Mouse (Mus musculus): ENCODE data around the gene Efcc1.

Gene Efcc1

DNA sequence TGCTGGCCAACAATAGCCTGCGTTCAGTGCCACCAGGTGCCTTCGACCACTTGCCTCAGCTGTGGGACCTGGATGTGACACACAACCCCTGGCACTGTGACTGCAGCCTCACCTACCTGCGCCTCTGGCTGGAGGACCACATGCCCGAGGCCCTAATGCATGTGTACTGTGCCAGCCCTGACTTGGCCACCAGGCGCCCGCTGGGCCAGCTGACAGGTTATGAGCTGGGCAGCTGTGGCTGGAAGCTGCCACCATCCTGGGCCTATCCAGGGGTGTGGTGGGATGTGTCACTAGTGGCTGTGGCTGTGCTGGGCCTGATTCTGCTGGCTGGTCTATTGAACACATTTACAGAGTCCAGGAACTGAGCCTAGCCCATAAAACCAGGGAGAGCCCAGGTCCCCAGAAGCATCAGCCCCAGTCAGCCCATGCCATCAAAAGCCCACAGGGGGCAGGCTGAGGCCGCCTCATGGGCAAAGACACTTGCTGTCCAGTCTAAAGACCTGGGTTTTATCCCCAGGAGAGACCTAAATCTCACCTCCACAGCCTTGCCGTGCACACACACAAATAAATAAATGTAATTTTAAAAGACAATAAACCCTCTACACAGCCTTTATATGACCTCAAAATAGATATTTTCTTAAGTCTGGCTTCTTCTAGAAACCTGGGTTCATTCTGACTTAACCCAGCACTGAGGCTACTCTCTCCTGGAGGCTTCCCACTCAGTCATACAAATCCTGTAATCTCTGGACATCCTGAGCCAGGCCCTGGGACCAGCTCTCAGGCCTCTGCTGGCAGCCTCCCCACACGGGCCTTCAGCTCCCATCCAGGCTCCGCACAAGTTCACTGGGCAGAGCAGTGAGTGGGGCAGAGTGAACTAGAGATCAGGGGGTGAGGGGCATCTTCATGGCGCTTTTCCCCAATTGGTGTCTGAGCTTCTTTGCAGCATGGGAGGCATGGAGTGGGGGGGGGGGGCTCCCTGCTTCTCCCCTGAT is 48.8 kb downstream of the Efcc1 start:
- no peak for DNase-seq (ENCODE audit: low spot score)

DNA sequence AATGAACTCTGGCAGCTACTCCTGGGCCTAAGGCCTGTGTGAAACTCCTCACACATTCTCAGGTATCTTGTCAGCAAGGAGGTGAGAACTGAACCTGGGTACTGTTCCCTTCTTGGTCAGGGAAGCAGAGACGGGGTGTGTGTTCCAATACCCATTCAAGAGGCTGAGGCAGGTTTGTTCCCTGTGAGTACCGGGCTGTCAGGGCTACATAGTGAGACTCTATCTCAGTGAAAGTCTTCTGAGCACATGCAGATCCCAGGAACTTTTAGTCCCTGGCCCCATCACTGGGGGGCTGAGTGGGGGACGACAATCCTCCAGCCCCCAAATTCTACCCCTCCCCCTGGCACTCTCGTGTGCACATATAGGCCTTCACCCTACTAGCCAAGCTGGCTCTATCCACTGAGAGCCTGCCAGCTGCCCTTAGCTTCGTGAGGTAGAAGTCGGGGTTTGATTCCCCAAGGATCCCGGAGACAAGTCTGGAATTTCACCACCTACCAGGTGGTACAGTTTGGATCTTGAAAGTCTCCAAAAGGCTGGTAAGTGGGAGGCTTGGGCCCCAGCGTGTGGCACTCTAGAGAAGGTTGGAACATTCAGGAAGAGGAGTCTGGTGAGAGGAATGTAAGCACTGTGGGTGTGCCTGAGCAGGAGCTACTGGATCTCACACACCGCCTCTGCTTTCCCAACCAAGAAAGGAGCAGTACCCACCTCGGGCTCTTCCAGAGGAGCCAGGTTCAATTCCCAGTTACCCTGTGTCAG is 50.1 kb downstream of the Efcc1 start:
- DNase-seq (ENCODE audit: low spot score), result no peak

DNA sequence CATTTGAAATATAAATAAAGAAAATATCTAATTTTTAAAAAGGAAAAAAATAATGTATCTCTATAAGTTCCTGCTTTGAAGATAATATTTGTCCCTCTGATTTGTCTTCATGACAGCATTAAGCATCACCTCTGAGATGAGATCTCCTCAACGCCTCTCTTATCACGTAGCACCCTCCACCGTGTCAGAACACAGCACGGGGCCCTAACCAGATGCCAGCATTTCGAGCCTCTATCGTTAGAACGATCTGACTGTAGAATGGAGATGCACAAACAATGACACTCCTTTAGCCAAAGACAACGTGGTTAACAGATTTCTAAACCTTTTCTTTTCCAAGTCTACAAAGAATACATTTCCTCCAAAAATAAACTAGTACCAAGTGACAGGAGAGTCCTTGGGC is 53.4 kb downstream of the Efcc1 start:
- DNase-seq (ENCODE audit: low spot score), result no peak

DNA sequence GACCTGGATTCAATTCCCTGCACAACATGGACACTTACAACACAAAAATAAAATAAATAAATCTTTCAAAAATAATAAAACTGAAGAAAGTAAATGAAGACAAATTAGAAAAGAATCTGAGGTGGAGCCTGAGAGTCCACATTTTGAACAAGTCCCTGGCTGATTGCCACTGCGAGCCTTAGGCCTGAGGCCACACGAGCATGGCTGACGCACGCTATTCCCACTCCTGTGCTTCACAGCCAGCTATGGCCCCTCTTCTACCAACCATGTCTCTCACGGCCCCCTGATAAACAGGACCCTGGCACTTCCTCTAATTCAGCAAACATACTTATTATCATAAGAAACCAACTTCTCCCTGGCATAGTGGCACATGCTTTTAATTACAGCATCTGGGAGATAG is 56.0 kb downstream of the Efcc1 start:
- DNase-seq (ENCODE audit: low spot score), result no peak

DNA sequence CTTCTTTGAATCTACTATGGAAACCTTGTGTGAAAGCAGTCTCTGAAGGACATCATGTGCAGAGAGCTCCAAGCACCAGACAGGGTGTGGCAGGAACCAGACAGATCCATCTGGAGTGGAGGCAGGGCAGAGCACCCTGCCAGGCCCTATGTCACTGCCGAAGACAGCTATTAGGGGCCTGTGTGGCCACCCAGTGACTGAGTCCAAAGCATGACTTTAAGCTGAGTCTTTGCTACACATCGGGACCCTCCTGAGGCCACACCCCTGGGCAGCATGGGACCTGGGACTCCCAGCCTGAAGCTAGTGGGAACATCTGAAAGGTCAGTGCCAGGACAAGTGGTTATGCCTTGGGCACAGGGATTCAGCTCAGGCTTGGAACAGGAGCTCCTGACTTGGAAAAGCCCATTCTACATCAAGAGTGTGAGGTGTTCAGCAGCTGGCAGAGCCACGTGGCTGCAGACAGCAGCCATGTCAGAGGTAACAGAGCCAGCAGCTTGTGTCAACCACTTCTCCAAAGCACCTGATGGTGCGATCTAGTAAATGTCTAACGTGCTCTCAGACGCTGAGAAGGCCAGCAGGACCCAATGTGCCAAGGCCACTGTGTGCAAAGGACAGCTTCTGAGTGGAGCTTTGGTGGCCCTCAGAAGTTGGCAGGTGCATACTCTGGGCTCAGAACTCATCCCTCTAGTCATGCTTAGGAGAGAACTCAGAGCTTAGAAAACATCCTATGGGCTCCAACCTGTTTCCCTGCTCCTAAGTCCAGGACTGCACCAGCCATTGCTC is 56.6 kb downstream of the Efcc1 start:
- DNase-seq (ENCODE audit: low spot score), result no peak

DNA sequence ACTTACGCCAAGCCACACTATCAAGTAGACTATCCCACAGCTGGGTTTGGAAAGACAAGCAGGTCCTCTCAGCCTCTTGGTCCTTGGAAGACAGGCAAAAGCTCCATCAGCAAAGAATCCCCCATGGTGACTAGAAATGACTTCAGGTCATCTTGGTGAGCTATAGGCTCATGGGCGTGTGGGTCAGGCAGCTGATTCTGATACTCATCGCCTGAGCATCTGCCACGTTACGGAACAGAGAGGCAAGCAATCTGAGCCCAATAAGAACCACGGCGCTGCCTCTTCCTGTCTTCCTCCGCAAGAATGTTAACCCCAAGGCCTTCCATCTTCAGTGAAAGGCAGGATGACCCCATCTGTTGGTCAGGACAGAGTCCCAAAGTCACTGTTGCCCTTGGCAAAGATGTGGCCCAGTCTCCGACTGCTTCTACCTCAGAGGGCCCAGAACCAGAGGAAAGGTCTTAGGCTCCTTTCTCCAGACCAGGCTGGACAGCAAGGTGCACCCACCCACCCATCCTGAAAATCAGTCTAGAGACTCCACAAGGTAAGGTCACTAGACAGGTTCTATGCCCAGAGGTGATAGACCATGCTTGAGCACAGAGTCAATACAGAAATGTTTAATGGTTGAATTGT is 57.7 kb downstream of the Efcc1 start:
- no peak for DNase-seq (ENCODE audit: low spot score)

DNA sequence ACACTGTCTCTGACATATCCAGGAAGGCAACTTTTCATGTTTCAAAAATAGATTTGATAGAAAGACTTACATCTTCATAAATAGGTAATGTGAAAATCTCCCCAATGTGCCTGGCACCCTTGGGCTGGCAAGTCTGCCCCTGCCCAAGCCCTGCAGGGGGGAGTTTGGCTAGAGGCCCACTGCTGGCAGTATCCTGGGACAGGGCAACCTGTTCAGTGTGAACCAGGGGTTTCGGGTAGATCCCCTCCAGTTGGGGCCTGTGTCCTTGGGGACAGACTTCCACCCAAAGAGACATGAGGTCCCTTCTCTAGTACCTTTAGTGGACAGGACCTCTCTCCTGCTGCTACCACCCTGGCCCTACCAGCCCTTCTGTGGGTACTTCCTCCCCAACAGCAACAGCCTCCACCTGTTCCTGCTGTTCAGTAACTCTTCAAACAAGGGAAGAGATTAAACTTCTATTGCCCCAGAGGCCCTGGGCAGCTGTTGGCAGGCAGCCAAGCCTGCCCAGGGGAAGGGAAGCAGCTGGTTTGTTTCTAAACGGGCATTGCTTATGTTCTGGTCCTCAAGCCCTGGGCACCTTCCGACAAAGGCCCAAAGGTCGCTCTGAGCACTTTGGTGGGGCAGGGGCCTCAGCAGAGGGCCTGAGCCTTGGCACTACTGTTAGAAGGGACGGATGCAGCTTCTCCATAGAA is 58.4 kb downstream of the Efcc1 start:
- DNase-seq (ENCODE audit: low spot score), result no peak

DNA sequence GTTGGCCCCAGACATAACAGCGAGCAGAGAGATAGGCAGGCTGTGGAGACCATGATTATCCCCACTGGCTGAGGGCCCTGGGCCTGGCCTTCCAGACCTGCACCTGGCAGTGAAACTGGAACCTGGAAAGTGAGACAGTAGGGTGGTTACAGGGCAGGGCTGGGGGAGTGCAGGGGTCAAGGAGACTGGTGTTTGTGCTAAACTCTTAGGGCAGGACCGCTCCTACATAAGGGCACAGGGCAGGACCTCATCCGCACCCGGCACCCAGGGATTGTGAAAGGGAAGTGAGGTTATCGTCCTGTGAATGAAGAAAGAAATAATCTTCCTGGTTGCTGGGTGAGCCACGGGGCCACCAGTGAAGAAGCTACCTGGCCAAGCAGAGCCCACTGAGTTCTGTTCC is 59.1 kb downstream of the Efcc1 start:
- DNase-seq (ENCODE audit: low spot score), result no peak

DNA sequence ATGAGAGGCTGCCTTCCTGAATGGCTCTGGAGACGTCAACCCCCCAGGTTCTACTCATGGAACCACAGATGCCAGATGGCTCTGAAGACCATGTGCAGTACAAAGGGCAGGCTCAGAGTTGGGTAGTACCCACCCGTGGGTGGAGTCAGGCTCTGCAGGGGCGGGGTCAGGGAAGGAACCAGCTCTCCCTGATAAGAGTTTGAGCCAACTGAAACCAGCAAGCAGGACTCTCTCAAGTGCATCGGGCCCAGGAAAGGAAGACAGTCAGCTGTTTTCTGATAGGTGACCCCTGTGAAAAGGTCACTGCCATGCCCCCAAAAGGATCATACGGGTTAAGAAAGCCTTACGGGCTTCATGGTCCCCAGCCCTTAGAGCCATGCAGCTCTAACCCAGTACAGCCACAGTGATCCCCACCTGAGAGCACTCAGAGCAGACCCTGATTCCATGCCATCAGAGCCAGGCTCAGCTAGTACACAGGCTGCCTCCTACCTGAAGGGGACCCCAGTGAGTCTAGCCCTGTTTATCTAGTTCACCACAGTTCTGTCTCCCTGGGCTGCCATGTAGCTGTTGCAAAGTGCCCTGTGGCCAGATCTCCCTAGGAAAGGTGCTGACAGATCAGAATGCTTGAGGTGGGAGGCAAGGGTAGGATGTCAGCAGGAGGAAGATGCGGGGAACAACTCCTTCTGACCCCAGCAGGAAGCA is 60.3 kb downstream of the Efcc1 start:
- DNase-seq (ENCODE audit: low spot score), result no peak

DNA sequence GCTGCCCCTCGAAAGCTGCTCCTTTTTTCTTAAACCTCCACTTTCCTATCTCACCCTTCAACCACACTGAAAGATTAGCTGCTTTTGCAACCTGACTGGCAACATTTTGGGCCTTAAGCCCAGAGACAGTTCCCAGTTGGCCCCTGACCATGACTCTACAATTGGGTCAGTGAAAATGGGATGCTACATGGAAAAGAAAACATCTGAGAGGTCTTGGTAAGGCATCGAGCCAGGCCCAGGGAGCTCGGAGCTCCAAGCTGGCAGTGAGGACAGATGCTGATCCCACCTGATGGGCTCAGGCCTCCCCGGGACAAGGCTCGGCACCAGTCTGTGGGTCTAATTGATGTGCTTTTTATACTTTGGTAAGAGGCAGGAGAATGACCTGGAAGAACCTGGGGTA is 61.2 kb downstream of the Efcc1 start:
- DNase-seq (ENCODE audit: low spot score), result no peak

DNA sequence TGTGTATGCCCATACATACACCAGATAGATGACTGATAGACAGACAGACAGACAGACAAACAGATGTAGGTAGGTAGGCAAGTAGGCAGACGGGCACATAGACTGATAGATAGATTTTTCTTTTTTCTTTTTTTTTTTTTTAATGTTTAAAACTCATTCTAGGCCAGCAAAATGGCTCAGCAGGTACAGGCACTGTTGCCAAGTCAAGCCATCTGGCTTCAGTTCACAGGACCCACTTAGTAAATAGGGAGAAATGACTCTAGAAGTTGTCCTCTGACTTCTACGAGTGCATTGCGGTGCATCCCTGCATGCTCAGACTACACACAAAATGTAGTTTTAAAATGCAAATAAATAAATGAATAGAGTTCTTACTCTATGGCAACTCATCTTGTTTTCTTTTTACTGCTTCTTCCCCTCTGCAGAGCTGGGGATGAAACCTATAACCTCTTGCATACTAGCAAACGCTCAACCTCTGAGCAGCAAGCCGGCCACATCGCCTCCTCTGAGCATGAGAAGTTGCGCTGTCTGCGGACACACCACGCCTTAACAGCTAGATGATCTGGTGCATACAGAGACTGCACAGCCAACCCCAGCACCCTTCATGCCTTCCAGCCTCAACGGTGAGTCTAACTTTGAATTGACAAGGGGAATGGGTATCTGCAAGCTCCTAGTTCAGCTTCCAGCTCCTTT is 63.3 kb downstream of the Efcc1 start:
- no peak for DNase-seq (ENCODE audit: low spot score)

DNA sequence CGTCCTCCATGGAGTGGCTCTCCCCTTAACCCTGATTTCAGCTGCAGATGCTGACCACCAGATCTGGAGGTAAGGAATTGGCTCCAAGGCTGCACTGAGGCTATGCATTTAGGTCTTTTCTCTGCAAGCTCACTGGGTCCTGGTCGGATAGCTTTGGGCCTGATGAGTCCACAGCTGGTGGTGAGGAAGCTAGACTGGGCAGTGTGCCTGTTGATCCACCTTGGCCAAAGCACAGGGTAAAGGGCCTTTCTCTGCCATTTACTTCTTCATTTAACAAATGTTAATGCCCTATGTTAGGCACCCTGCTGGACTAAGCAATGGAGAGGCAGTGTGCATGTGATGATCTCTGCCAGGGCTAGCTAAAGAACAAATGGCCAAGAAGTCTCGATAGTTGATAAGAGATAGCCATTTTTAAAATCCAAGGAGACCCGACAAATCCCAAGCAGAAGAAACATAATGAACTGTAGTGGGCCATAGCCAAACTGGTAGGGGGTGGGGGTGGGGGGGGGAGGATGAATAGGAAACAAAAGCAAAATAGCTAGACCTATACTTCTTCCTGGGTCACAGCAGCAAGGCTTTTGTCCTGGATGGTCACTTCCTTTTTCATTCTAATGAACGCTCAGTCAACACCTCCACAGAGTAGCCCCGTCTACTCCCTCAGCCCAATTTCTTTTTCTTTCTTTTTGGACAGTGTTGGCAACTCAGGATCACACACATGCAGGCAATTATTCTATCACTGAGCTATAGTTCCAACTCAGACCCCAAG is 64.9 kb downstream of the Efcc1 start:
- no peak for DNase-seq (ENCODE audit: low spot score)

DNA sequence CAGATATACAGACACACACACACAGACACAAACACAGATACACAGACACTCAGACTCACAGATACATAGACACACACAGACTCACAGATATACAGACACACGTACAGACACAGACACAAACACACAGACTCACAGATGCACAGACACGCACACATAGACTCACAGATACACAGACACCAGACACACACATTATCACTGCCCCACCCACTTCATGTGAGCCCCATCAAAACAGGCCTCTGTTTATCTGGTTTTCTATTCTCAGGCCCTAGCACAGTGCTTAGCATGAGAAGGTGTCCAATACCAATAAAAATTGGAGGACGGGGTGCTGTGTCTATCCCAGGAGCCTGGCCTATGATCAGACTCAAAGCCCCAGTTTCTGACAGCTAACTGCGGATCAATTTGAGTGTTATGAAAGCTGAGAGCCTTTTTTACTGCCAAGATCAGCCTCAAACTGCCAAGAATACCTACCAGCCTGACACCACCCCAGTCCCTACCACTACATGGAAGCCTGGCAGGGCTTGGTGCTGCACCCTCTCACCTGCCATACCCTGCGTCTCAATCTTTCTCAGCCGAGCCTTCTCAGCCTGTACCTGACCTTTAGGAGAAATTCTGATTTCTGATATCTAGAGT is 65.7 kb downstream of the Efcc1 start:
- no peak for DNase-seq (ENCODE audit: low spot score)

DNA sequence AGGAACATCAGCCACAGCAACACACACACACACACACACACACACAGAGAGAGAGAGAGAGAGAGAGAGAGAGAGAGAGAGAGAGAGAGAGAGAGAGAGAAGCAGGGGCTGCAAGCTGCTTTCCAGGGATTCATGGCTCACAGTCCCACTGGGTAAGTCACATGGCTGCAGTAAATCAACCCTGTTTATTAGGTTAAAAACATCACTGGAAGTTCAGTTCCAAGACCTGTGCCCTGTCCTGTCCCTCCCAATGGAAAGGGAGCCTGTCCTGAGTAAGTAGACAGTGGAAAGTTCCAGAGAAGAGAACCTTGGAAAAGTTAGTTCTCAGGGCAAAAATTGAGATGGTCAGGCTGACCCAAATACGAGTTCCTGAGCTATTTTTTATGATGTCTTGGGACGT is 66.7 kb downstream of the Efcc1 start:
- no peak for DNase-seq (ENCODE audit: low spot score)

DNA sequence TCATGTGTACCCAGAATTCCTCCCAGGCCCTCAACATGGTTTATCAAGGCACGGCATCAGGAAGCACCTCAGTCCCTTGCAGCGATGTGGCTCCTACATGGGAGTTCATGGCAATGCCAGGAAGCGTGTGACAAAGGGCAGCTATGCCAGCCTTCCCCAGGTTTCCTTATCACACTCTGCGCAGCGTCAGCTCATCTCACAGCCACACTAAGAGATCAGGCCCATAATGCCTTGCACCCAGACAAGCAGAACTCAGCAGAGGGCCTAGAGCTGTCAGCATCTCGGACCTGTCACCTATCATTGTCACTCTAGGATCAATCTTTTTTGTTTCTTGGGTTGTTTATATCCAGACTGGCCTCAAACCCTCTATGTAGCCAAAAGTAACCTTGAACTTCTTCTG is 68.9 kb downstream of the Efcc1 start:
- DNase-seq (ENCODE audit: low spot score), result no peak

DNA sequence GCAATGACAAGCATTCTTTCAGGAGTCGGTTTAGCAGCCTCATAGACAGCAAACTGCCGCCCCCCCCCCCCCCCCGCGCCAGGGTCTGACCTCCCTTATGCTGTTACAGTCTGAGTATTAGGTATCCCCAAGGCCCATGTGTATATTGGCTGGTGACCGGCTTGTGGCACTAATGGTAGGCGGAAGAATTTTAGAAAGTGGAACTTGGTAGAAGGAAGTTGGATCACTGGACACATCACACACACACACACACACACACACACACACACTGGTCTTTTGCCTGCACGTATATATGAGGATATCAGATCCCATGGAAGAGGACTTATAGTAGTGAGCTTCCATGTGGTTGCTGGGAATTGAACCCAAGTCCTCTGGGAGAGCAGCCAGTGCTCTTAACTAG is 71.8 kb downstream of the Efcc1 start:
- no peak for DNase-seq (ENCODE audit: low spot score)

DNA sequence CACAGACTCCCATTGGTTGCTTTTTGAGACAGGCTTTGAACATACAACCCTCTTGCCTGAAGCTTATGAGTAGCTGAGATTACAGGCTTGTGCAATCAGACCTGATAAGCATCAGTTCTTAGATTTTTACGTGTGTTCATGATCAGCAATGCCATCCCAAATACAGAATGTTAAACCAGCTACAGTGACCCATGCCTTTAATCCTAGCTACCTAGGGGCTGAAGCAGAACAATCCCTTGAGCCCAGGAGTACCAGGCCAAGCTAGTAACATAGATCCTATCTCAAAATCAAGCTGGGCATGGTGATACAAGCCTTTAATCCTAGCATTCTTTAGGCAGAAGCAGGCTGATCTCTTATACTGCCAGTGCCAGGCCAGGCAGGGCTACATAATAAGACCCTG is 73.4 kb downstream of the Efcc1 start:
- DNase-seq (ENCODE audit: low spot score), result no peak

DNA sequence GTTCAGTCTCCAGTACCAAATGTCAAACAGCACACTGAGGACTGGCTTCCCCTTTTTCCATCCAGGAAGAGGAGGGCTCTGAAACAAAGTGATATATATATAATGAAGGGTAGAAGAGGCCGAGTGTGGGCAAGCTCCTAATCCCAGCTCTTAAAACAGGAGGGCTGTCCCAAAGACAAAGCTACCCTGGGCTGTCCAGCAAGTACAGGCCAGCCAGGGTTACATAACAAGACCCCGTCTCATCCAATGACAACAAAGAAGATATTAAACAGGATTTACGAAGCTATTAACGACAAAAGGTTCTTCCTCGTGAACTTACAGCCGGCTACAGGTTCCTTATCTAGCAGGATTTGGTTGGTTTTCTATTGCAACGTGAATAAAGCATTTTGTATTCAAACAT is 74.2 kb downstream of the Efcc1 start:
- DNase-seq (ENCODE audit: low spot score), result no peak

DNA sequence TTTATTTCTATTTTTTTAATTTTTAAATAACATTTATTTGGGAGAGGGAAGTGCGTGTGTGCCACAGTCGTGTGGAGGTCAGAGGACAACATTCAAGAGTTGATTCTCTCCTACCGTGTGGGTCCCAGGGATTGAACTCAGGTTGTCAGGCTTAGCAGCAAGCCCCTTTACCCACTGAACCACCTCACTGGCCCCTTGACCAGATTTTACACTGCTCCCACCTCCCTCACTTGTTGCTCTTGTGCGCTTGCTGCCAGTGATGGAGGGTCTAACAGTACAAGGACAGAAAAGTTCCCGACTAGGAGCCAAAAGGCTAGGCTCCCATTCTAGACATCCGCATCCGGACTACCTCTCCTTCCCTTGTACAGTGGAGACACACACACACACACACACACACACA is 74.8 kb downstream of the Efcc1 start:
- DNase-seq (ENCODE audit: low spot score), result no peak

Data from layer of hippocampus, adult 9-10 months (tissue).